ENCODE assay signal across 7 mouse cellular contexts in genomic region chr9:23222492-23222840, GRCm38 (mm10). TPM values are rescaled to one million over a fixed set of nuclear protein-coding genes. Genes with fewer than 3 reads are reported as not detected.
A peak's percentile ranks its signal among the peaks of the same experiment; 100 is the strongest.
DNase-seq lines count a peak whose midpoint lies in the region; ATAC-seq and TF ChIP-seq lines count a peak whose summit lies in the region.

No protein-coding gene starts in this region.

- peak overlapping the region; percentile 71 for H3K9ac ChIP-seq in embryonic facial prominence, embryonic 12.5 days
- peak overlapping the region; percentile 90 for H3K9ac ChIP-seq in limb, embryonic 13.5 days
- H3K9ac ChIP-seq in midbrain, embryonic 15.5 days, result peak overlapping the region; percentile 71

- H3K4me3 ChIP-seq in embryonic facial prominence, embryonic 12.5 days, result peak overlapping the region; percentile 53
- H3K4me3 ChIP-seq in hindbrain, embryonic 10.5 days, result peak overlapping the region; percentile 78
- H3K4me3 ChIP-seq in limb, embryonic 13.5 days, result peak overlapping the region; percentile 74
- peak overlapping the region; percentile 74 for H3K4me3 ChIP-seq in midbrain, embryonic 15.5 days
- H3K4me3 ChIP-seq in testis, adult 2 months (ENCODE audit: control insufficient read depth, low read depth, low read length), result peak overlapping the region; percentile 65

- in situ Hi-C loops in Patski (cut with MboI; ENCODE audit: low pct_unique_long_range_greater_than_20kb), result loop anchor here (10.0 kb wide), 1 partner anchor 508 kb away; no protein-coding TSS in a partner anchor

- H3K4me2 ChIP-seq in embryonic facial prominence, embryonic 12.5 days (replicated peaks), result peak overlapping the region; percentile 87
- peak overlapping the region; percentile 94 for H3K4me2 ChIP-seq in limb, embryonic 13.5 days (replicated peaks)
- peak overlapping the region; percentile 98 for H3K4me2 ChIP-seq in midbrain, embryonic 15.5 days

- 0 out of 2 replicates have a peak, but pooled peaks cover 9% of the 10 kb centered on the region for H3K4me1 ChIP-seq in embryonic facial prominence, embryonic 12.5 days
- peaks cover 19% of the 10 kb centered on the region for H3K4me1 ChIP-seq in hindbrain, embryonic 10.5 days (replicated peaks)
- peaks cover 8% of the 10 kb centered on the region for H3K4me1 ChIP-seq in limb, embryonic 13.5 days
- peaks cover 7% of the 10 kb centered on the region for H3K4me1 ChIP-seq in midbrain, embryonic 15.5 days
- peaks cover 8% of the 10 kb centered on the region for H3K4me1 ChIP-seq in testis, adult 2 months (ENCODE audit: control insufficient read depth, insufficient read depth, low read length)

- CTCF ChIA-PET in Patski (lab: Charles Lee), result no interaction called here

- DNase-seq in ES-CJ7 (ENCODE audit: low read depth, low spot score), result peak; percentile 37
- no peak for DNase-seq in Patski (ENCODE audit: low read depth, low spot score)
- DNase-seq in hindbrain, embryonic 10.5 days (ENCODE audit: low spot score), result no peak

- peak; percentile 52 for ATAC-seq in Patski
- ATAC-seq in embryonic facial prominence, embryonic 12.5 days (ENCODE audit: insufficient number of reproducible peaks, insufficient read depth, low FRiP score, low TSS enrichment), result peak; percentile 71
- peak; percentile 60 for ATAC-seq in limb, embryonic 13.5 days (ENCODE audit: low FRiP score, low read depth)
- peak; percentile 70 for ATAC-seq in midbrain, embryonic 15.5 days (replicated peaks)

- TF ChIP-seq POLR2A in testis, adult 2 months (IDR thresholded peaks at IDR 0.05; ENCODE audit: control insufficient read depth, low read depth, low read length), result no peak

- POLR2A ChIA-PET in Patski (lab: Charles Lee), result no interaction called here

- H3K27ac ChIP-seq in embryonic facial prominence, embryonic 12.5 days, result peak overlapping the region; percentile 85
- H3K27ac ChIP-seq in hindbrain, embryonic 10.5 days, result peak overlapping the region; percentile 86
- peak overlapping the region; percentile 81 for H3K27ac ChIP-seq in limb, embryonic 13.5 days
- H3K27ac ChIP-seq in midbrain, embryonic 15.5 days, result peak overlapping the region; percentile 85
- no peak overlapping the region for H3K27ac ChIP-seq in testis, adult 2 months (ENCODE audit: control insufficient read depth, insufficient read depth, low read depth, low read length)

- H3K9me3 ChIP-seq in embryonic facial prominence, embryonic 12.5 days, result no peaks in the 10 kb centered on the region
- no peaks in the 10 kb centered on the region for H3K9me3 ChIP-seq in hindbrain, embryonic 10.5 days
- no peaks in the 10 kb centered on the region for H3K9me3 ChIP-seq in limb, embryonic 13.5 days
- H3K9me3 ChIP-seq in midbrain, embryonic 15.5 days, result no peaks in the 10 kb centered on the region

- H3K27me3 ChIP-seq in Patski, result peaks cover 19% of the 10 kb centered on the region
- H3K27me3 ChIP-seq in embryonic facial prominence, embryonic 12.5 days, result peaks cover 27% of the 10 kb centered on the region
- peaks cover 82% of the 10 kb centered on the region for H3K27me3 ChIP-seq in hindbrain, embryonic 10.5 days (ENCODE audit: insufficient read depth, poor library complexity, severe bottlenecking)
- H3K27me3 ChIP-seq in limb, embryonic 13.5 days, result peaks cover 75% of the 10 kb centered on the region
- H3K27me3 ChIP-seq in midbrain, embryonic 15.5 days (replicated peaks), result peaks cover 22% of the 10 kb centered on the region
- H3K27me3 ChIP-seq in testis, adult 2 months (ENCODE audit: control insufficient read depth, insufficient read depth, low read length), result no peaks in the 10 kb centered on the region

- H3K36me3 ChIP-seq in embryonic facial prominence, embryonic 12.5 days, result no peaks in the 10 kb centered on the region
- H3K36me3 ChIP-seq in hindbrain, embryonic 10.5 days, result no peaks in the 10 kb centered on the region
- H3K36me3 ChIP-seq in limb, embryonic 13.5 days, result no peaks in the 10 kb centered on the region
- H3K36me3 ChIP-seq in midbrain, embryonic 15.5 days (replicated peaks), result no peaks in the 10 kb centered on the region
- no peaks in the 10 kb centered on the region for H3K36me3 ChIP-seq in testis, adult 2 months (ENCODE audit: control insufficient read depth, insufficient read depth, low read length)

- under 1% methylated on average over 26 of the region's 26 CpGs for WGBS in embryonic facial prominence, embryonic 12.5 days
- under 1% methylated on average over 26 of the region's 26 CpGs for WGBS in hindbrain, embryonic 10.5 days
- WGBS in limb, embryonic 13.5 days, result under 1% methylated on average over 26 of the region's 26 CpGs
- 0% methylated on average over 26 of the region's 26 CpGs for WGBS in midbrain, embryonic 15.5 days

- TF ChIP-seq CTCF in Patski (IDR thresholded peaks at IDR 0.05), result no peak
- TF ChIP-seq CTCF in testis, adult 2 months (IDR thresholded peaks at IDR 0.05; ENCODE audit: control insufficient read depth, insufficient read depth, insufficient replicate concordance, low read depth, low read length), result no peak

RNA-seq across cellular contexts. Expression of gene Bmper, which starts 0.4 kb away (rescaled TPM):
- polyA plus RNA-seq in Patski (2021), result 1.4 TPM
- 23.8 and 25.0 TPM in 2 replicates for polyA plus RNA-seq in embryonic facial prominence, embryonic 12.5 days (2016; fragmentation: Nextera tagmentation; extraction: Ambion mirVana)
- polyA plus RNA-seq in hindbrain, embryonic 10.5 days (2016; fragmentation: Nextera tagmentation; extraction: Ambion mirVana), result 1.6 and 3.1 TPM in 2 replicates
- polyA plus RNA-seq in limb, embryonic 13.5 days (2015; fragmentation: Nextera tagmentation; extraction: Ambion mirVana), result 17.6 and 21.2 TPM in 2 replicates
- 7.1 and 7.7 TPM in 2 replicates for polyA plus RNA-seq in midbrain, embryonic 15.5 days (2015; fragmentation: Nextera tagmentation; extraction: Ambion mirVana)
- 0.30 and 0.38 TPM in 2 replicates for polyA plus RNA-seq in testis, adult 2 months (2012; rRNA removed)
